Mouse (Mus musculus) liver, adult 2 months (tissue): ENCODE measurements around the gene Adap1. TPM values are rescaled to one million over a fixed set of nuclear protein-coding genes. Genes with fewer than 3 reads are reported as not detected.

Experiments
- DNase-seq: peaks from one replicate; pipeline ENCODE4 v3.0.0-alpha.2; 2011; ENCODE audit warnings: low read depth, low spot score; ENCODE audit errors: extremely low read depth
- H3K27ac ChIP-seq: fragments of 200-500 bp; replicated peaks from 2 replicates; pipeline ENCODE4 v1.5.1; 2012; ENCODE audit warnings: low read depth, mild to moderate bottlenecking, control low read depth, inconsistent platforms, low read length; ENCODE audit not compliant: insufficient read depth
- H3K27me3 ChIP-seq: fragments of 200-500 bp; 2 replicates; pipeline ENCODE4 v1.6.1; 2012; ENCODE audit warnings: mild to moderate bottlenecking, moderate library complexity, low read length, inconsistent platforms; ENCODE audit not compliant: control insufficient read depth, insufficient read depth
- H3K36me3 ChIP-seq: fragments of 200-500 bp; 2 replicates; pipeline ENCODE4 v1.6.1; 2012; ENCODE audit warnings: low read length, inconsistent platforms; ENCODE audit not compliant: control insufficient read depth, insufficient read depth
- H3K4me1 ChIP-seq: fragments of 200-500 bp; 2 replicates; pipeline ENCODE4 v1.6.1; 2011; ENCODE audit warnings: low read length; ENCODE audit not compliant: control insufficient read depth, insufficient read depth
- H3K4me3 ChIP-seq: fragments of 200-500 bp; 2 replicates; pipeline ENCODE4 v1.5.1; 2011; ENCODE audit warnings: low read depth, mild to moderate bottlenecking, control low read depth, low read length, moderate library complexity; ENCODE audit not compliant: insufficient read depth
- H3K79me2 ChIP-seq: fragments of 200-500 bp; 2 replicates; pipeline ENCODE4 v1.6.1; 2012; ENCODE audit warnings: inconsistent platforms, mild to moderate bottlenecking, low read length, moderate library complexity; ENCODE audit not compliant: control insufficient read depth, insufficient read depth
- H3K9ac ChIP-seq: fragments of 200-500 bp; 2 replicates; pipeline ENCODE4 v1.6.1; 2012; ENCODE audit warnings: low read depth, mild to moderate bottlenecking, control low read depth, inconsistent platforms, low read length
- CTCF ChIP-seq: fragments of 200-500 bp; IDR thresholded peaks from 2 replicates; pipeline ENCODE4 v1.5.1; 2011; ENCODE audit warnings: low read depth, low read length, control low read depth
- POLR2A ChIP-seq: fragments of 200-500 bp; IDR thresholded peaks from 2 replicates; pipeline ENCODE4 v1.6.1; 2011; ENCODE audit warnings: low read length, control low read depth; ENCODE audit not compliant: insufficient read depth; ENCODE audit errors: extremely low read depth
- WGBS: fragments of 180-500 bp; shearing (Covaris S2); methylation state at CpG from one replicate; pipeline ENCODE4 v1.1.7; 2018; 5-methylcytosine and 5-hydroxymethylcytosine counted together
- polyA plus RNA-seq: library from polyadenylated mRNA; depleted of rRNA; stranded (reverse); fragments of >200 nt; gene quantifications from 2 replicates; pipeline ENCODE4 v1.2.3, GENCODE M21; 2012
- total RNA-seq: library from RNA; depleted of rRNA; stranded (reverse); fragments of >200 nt; gene quantifications from 2 replicates; pipeline ENCODE4 v1.2.3, GENCODE M21; 2014

Gene Adap1
- total and polyA plus RNA-seq, 2 experiments: 1.3 to 1.5 TPM

DNA sequence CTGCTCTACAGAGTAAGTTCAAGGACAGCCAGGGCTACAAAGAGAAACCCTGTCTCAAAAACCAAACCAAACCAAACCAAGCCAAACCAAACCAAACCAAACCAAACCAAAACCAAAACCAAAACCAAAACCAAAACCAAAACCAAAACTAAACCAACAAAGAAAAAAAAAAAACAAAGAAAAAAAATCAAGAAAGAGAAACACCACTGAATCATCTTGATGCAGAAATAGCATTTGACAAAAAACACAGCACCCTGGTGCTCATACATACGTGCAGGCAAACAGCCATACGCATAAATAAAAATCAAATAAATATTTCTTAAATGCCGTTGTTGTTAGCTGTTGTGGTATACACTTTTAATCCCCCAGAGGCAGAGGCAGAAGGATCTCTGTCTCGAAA lies 14.9 kb downstream of the Adap1 start:
- Histone ChIP-seq H3K36me3 (no peaks in the 10 kb centered on the region), H3K4me1 (no peaks in the 10 kb centered on the region), H3K27ac (no peak overlapping the region), H3K79me2 (no peaks in the 10 kb centered on the region), H3K9ac (no peak overlapping the region), H3K27me3 (no peaks in the 10 kb centered on the region), H3K4me3 (no peak overlapping the region)
- 92% methylated on average over 4 of the region's 4 CpGs for WGBS
- DNase-seq: no peak
- TF ChIP-seq CTCF (no peak), POLR2A (no peak)

DNA sequence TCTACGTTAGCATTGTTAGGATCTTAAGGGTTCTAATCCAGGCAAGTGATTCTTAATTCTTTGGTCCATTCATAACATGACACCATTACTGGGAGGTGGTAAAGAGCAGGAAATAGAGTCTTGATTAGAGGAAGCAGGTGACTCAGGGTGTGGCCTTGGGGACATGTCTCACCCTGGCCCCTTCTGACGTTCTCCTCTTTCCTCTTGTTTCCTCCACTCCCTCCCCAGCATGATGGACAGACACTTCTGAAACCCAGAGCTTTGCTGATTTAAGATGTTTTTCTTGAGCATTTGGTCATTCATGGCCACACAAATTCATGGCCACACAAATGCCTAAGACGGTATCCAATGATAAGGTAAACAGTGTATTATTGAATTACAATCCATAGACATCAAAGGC lies 15.5 kb downstream of the Adap1 start:
- 84% methylated on average over 3 of the region's 3 CpGs for WGBS
- Histone ChIP-seq H3K27me3 (no peaks in the 10 kb centered on the region), H3K4me1 (no peaks in the 10 kb centered on the region), H3K4me3 (no peak overlapping the region), H3K27ac (no peak overlapping the region), H3K9ac (no peak overlapping the region), H3K36me3 (no peaks in the 10 kb centered on the region), H3K79me2 (no peaks in the 10 kb centered on the region)
- DNase-seq: no peak
- TF ChIP-seq POLR2A: no peak
- TF ChIP-seq CTCF: no peak

DNA sequence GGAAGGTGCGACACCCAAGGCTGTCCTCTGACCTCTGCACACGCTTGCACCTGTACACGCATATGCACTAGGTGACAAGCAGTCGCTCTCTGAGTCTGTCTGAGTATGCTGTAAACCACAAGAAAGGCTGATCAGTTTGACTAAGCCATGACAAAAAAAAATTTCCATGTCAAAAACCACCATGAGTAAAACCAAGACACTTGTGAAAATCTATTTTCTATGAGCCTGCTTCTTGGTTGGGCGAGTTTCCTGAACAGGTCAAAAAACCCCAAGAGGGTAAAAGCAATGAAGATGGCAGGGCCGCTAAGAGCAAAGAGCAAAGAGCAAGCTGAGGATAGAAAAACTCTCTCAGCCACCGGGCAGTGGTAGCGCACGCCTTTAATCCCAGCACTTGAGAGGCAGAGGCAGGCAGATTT lies 21.8 kb downstream of the Adap1 start:
- no peak overlapping the region for H3K9ac ChIP-seq
- no peak for DNase-seq
- H3K36me3 ChIP-seq: no peaks in the 10 kb centered on the region
- H3K27me3 ChIP-seq: no peaks in the 10 kb centered on the region
- TF ChIP-seq POLR2A: no peak
- no peak for TF ChIP-seq CTCF
- H3K4me1 ChIP-seq: peaks cover 2% of the 10 kb centered on the region; the same call in 1 of the 2 replicates
- 77% methylated on average over 9 of the region's 9 CpGs for WGBS
- H3K27ac ChIP-seq: no peak overlapping the region
- H3K79me2 ChIP-seq: no peaks in the 10 kb centered on the region
- no peak overlapping the region for H3K4me3 ChIP-seq

DNA sequence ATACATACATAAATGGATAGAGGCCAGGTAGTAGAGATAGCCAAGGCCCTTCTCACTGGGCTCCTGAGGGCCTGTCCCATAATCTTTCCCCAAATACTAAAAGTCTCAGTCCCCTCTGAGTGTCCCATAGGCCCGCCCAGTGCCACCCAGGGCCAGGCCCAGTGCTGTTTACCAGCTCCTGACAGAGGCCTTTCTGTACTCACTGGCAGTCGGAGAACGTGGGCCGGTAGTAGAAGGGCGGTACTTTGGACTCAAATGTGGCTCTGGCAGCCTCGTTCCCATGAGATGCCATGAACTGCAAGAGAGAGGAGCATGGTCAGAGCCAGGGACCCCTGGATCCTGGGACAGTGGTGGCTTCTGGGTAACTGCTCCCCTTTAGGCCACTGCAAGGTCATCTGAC lies 23.3 kb downstream of the Adap1 start:
- Histone ChIP-seq H3K4me3 (no peak overlapping the region), H3K79me2 (no peaks in the 10 kb centered on the region), H3K27ac (no peak overlapping the region), H3K9ac (no peak overlapping the region), H3K27me3 (no peaks in the 10 kb centered on the region), H3K4me1 (peaks cover 2% of the 10 kb centered on the region; the same call in 1 of the 2 replicates), H3K36me3 (no peaks in the 10 kb centered on the region)
- DNase-seq: no peak
- 69% methylated on average over 6 of the region's 6 CpGs for WGBS
- no peak for TF ChIP-seq CTCF

DNA sequence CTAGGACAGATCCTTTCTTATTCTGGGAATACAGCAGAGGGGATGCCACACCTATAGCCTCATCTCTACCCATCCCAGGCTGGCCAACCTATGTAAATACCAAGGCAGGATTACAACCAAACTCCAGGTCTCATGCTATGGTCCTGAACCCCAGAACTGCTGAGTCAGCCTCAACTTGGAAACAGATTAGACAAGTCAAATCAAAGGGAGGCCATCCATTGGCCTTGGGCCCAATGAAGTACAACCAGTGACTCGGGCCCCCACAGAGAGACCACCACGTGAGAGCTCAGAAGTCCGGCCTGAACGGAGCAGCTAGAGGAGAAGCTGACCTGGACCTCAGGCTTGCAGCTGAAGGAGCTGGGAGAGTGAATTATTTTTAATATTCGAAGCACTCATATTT lies 27.7 kb downstream of the Adap1 start:
- Histone ChIP-seq H3K9ac (no peak overlapping the region), H3K4me3 (no peak overlapping the region), H3K79me2 (no peaks in the 10 kb centered on the region), H3K36me3 (no peaks in the 10 kb centered on the region), H3K4me1 (peaks cover 2% of the 10 kb centered on the region; the same call in 1 of the 2 replicates), H3K27ac (no peak overlapping the region), H3K27me3 (no peaks in the 10 kb centered on the region)
- TF ChIP-seq CTCF (no peak), POLR2A (no peak)
- no peak for DNase-seq
- WGBS: 86% methylated on average over 5 of the region's 5 CpGs

DNA sequence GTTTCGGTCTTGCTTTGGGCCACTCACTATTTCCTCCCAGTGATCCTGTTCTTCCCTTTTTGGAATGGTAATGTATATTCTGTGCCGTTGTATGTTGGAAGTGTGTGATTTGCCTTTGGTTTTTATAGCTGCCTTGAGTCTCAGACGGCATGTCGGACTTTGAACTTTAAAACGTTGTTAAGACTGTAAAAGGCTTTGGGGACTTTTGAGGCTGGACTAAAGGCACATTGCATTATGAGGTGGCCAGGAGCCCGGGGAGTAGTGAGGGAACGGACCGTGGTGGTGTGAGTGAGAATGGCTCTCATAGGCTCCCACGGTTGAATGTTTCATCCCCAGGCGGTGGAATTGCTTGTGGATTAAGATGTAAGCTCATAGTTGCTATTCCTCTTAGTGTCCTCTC lies 28.3 kb downstream of the Adap1 start:
- no peaks in the 10 kb centered on the region for H3K36me3 ChIP-seq
- TF ChIP-seq POLR2A (no peak), CTCF (no peak)
- peaks cover 2% of the 10 kb centered on the region; the same call in 1 of the 2 replicates for H3K4me1 ChIP-seq
- H3K27ac ChIP-seq: no peak overlapping the region
- WGBS: 92% methylated on average over 10 of the region's 10 CpGs
- no peaks in the 10 kb centered on the region for H3K27me3 ChIP-seq
- no peaks in the 10 kb centered on the region for H3K79me2 ChIP-seq
- no peak overlapping the region for H3K4me3 ChIP-seq
- H3K9ac ChIP-seq: no peak overlapping the region
- no peak for DNase-seq
